Mouse (Mus musculus) limb, embryonic 12.5 days (tissue): ENCODE measurements around the gene Acss1. TPM values are rescaled to one million over a fixed set of nuclear protein-coding genes. Genes with fewer than 3 reads are reported as not detected.

Source experiments
- polyA plus RNA-seq: library from polyadenylated mRNA; unstranded; fragments of >200 nt; fragmentation: Nextera tagmentation; extraction: Ambion mirVana; gene quantifications from 2 replicates; pipeline ENCODE4 v1.2.1, GENCODE M21; 2016

Acss1 gene
- polyA plus RNA-seq, 1 experiment from 2014 or later = 5.2 TPM

Other genes with a start within 250 kb of the Acss1 start
- gene Zfp442, start 217.0 kb downstream of the Acss1 start, polyA plus RNA-seq = 10.0 and 10.5 TPM in 2 replicates
- gene Zfp345, start 183.4 kb downstream of the Acss1 start, polyA plus RNA-seq = 0.13 and 0.22 TPM in 2 replicates
- gene Cst7, start 98.1 kb downstream of the Acss1 start, polyA plus RNA-seq = 0.29 and 0.37 TPM in 2 replicates
- 23.0 and 23.2 TPM in 2 replicates for gene Apmap, start 59.9 kb downstream of the Acss1 start, polyA plus RNA-seq
- not detected in 2 replicates for gene Vsx1, start 20.9 kb upstream of the Acss1 start, polyA plus RNA-seq
- gene Entpd6, start 80.5 kb upstream of the Acss1 start, polyA plus RNA-seq = 24.2 and 25.0 TPM in 2 replicates
- 84.0 and 85.4 TPM in 2 replicates for gene Pygb, start 118.2 kb upstream of the Acss1 start, polyA plus RNA-seq
- 61.8 and 62.5 TPM in 2 replicates for gene Abhd12, start 236.2 kb upstream of the Acss1 start, polyA plus RNA-seq
- 73.3 and 74.6 TPM in 2 replicates for gene Gins1, start 236.9 kb upstream of the Acss1 start, polyA plus RNA-seq